Mouse (Mus musculus): ENCODE measurements around the gene Aplp2.

Gene Aplp2

GRCm38 (mm10) chr9:31225808-31226207, 14.2 kb upstream of the Aplp2 start:
- DNase-seq (ENCODE audit: low spot score in 2 of 2) = peak in 1 of 2 experiments; percentile 44

GRCm38 (mm10) chr9:31223475-31223874, 11.9 kb upstream of the Aplp2 start:
- DNase-seq (ENCODE audit: low spot score in 2 of 2) = no peak

DNA sequence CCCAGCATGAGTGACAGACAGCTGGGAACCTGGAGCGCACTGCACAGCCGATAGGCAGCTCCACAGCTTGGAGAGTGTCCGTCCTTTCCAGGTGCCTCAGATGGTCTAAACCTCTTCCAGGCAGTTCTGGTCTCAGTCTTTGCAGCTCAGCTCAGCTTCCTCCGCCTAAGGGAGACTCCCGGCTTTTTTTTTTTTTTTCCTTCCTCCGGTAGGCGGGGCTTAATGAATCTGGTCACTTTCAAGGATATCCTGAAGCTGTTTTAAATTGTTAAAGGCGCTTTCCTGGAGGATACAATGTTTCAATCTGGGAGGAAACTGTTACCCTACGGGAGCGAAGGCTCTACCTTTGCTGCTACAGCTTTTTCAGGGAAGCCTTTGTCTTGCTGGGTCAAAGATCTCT, 9.6 kb upstream of the Aplp2 start:
- DNase-seq (ENCODE audit: low spot score in 2 of 2) = no peak

DNA sequence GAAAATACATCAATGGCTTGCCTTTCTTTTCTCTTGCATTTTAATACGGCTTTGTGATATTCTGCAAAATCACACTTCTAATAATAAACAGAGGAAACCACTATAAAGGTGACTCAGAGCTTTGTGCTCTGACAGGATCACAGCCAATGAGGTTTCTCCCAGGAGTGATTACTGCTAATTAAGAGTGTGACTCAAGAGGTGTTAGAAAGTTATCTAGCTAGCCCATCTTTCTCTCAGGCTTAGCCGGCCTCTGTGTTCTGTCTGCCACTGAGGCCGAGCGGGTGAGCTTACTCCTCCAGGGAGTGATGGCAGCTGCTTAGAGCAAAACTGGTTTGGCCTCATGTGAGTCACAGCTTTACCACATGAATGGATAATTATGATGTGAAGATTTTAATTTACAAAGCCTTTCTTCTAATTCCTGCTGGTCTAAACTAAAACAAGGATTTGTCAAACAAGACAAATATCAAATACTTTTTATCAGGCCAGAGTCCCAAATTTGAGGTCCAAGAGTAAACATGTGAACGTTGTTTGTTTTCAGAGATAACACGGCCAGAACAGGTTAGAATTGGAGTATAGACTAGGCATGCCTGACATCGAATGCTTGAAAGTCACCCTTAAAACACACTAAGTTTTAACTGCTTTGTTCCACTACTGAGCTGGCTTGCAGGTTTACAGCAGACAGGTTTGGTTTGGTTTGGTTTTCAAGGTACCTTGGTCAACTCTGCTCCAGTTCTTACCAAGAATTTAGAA, 6.2 kb upstream of the Aplp2 start:
- no peak for DNase-seq (ENCODE audit: low spot score in 2 of 2)

DNA sequence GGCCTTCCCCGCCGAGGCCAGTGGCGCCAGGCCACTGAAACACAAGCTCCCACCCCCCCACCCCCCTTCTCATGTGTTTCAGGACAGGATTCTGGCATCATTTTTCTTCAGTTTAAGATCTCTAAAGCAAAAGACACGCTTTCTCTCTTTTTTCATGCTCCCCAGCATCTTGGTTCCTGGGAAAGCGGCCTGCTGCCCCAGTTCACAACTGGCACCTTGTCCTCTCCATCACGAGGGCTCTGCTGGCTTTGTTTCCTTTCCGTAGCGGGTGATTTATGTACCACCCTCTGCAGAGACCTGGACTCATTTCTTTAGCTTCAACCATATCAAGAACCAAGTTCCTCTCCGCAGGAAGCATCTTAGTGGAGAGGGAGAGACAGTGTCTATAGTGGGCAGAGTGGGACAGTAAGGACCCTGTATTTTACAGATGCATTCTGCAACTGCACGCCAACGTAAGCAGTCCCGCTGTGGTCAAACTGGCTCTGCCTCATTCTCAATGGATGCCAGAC, 939 bp upstream of the Aplp2 start:
- peak in 1 of 2 experiments; percentile 40 for DNase-seq (ENCODE audit: low spot score in 2 of 2)

DNA sequence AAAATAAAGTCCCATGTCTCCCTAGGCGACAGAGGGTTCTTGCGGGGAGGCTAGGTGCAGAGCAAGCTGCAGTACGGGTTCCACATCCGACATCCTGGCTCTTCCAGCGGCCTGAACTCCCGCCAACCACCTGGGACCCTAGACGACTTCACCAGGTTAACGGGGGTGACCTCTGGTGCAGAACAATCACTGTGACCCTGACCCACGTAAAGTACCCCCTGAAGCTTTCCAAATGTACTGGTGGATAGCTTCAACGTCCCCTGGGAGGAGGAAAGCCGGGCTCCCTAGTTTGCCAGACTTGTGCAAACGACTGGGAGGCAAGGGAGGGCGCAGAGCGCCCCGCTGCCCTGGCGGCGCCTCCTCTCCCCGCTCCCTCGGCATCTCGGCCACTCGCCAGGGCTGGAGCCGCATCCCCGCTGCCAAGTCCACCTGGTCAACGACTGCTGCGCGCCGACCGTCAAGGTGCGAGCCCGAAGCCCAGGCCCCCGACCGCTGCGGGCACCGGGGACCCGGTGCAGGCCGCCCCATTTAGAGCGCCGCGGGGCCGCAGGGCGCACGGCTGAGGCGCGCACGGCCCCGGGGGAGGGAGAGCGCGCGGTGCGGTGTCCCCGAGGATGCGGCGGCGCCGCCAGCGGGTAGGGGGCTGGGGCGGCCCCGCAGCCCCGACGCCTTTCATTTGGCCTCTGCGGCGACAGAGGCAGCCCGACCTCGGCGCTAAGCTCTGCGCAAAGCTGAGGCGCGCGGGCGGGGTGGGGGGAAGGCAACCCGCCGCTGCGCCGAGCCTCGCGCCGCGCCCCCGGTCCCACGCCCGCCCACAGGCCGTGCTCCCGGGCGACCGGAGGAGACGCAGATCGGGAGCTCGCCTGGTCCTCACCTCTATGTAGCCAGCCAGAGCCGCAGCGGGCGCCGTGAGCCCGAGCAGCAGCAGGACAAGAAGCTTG, 596 bp downstream of the Aplp2 start:
- no peak for DNase-seq (ENCODE audit: low spot score in 2 of 2)

GRCm38 (mm10) chr9:31210163-31210562, 1.5 kb downstream of the Aplp2 start:
- no peak for DNase-seq (ENCODE audit: low spot score in 2 of 2)

GRCm38 (mm10) chr9:31209502-31209901, 2.1 kb downstream of the Aplp2 start:
- DNase-seq (ENCODE audit: low spot score in 2 of 2) = no peak

GRCm38 (mm10) chr9:31207732-31208131, 3.9 kb downstream of the Aplp2 start:
- DNase-seq (ENCODE audit: low spot score in 2 of 2) = no peak

GRCm38 (mm10) chr9:31204722-31205121, 6.9 kb downstream of the Aplp2 start:
- no peak for DNase-seq (ENCODE audit: low spot score in 2 of 2)

DNA sequence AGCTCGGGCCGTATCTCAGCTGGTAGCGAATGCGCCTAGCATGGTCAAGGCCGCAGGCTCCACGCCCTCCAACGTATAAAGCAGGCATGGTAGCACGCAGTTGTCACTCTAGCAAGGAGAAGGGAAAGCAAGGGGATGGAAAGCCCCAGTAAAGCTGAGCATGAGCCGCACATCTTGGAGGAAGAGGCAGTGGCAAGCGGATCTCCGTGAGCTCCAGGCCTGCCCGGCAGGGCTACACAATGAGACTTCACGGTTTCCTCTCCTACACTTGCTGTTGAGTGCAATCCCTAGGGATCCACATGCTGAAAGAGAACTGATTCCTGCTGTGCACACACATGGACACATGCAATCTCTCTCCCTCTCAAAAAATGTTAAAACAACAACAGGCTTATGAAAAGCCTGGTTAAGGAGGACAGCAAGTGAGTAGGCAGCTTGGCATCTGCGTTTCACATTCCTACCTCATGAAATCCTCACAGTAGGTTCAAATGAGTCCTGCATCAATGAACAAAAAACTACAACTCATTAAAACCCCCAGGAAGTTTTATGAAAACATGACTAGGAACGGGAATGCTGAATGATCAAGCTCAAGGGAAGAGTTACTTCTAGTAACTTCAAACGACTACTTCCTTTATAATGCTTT, 7.9 kb downstream of the Aplp2 start:
- DNase-seq (ENCODE audit: low spot score in 2 of 2) = no peak

DNA sequence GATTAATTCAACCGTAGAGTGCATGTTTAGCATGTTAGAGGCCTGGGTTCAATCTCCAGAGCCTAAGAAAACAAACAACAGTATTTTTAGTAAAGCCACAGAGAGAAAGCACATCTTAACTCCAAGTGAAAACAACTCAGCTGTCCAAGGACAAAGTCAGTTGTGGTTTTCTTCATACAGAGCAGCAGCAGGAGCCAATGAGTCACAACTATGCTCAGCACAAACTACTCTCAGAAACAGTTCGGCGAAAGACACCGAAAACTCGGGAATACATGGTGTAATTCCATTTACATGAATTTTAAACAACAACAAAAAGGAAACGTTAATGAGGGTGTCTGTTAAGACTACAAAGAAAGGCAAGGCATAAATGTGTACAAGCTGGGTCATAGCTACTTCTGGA, 8.5 kb downstream of the Aplp2 start:
- DNase-seq (ENCODE audit: low spot score in 2 of 2) = no peak

GRCm38 (mm10) chr9:31198614-31199013, 13.0 kb downstream of the Aplp2 start:
- DNase-seq (ENCODE audit: low spot score in 2 of 2) = no peak

DNA sequence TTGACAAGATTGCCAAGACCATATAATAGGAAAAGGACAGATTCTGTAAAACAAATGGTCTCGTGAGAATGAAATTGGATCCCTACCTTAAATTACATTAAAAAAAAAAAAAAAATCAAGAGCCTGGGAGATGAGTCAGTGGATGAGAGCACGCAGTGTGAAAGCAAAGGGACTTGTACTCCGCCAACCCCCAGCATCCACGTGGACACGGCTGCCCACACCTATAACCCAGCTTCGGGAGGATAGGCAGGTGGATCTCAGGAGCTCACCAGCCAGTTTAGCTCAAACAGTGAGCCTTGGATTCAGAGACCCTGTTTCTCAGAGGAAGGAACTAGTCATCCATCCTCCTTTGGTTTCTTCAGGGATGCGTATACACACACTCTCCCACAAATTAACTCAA, 13.8 kb downstream of the Aplp2 start:
- DNase-seq (ENCODE audit: low spot score in 2 of 2) = no peak

GRCm38 (mm10) chr9:31196742-31197141, 14.9 kb downstream of the Aplp2 start:
- DNase-seq (ENCODE audit: low spot score in 2 of 2) = no peak

DNA sequence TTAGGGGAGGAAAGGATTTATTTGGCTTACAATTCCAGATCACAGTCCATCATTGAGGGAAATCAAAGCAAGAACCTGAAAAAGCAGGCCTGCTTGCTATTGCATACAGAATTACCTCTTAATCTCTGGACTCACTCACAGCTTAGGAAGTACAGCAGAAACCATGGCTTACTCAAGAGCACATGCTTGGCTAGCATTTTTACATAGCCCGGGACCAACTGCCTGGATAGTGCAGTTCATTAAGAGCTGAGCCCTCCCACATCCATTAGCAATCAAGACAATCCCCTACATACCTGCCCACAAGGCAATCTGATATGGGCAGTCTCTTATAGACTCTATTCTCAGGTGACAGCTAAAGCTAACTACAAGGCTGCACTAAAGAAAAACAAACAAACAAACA, 16.0 kb downstream of the Aplp2 start:
- DNase-seq (ENCODE audit: low spot score in 2 of 2) = no peak

- no peak for DNase-seq (ENCODE audit: low spot score in 2 of 2)
Measured at GRCm38 (mm10) chr9:31192378-31192777, 19.2 kb downstream of the Aplp2 start.

DNA sequence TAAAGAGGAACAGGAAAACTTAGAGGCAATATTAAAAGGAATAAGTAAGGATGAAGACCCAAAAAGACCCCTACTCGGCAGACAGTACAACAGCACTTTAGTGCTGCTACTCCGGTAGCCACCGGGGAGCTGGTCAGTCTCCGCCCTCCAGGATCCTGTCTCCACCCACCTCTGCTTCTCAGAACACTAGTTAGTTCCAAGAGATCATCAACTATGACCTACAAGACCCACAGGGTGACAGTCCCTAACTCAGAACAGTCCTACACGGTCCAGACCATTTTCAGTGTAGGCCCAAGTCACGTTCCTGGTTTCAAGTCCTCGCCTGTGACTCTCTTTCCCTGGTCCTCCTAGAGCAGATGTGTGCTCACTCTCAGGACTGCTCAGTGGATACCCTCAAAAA, 20.1 kb downstream of the Aplp2 start:
- no peak for DNase-seq (ENCODE audit: low spot score in 2 of 2)

- no peak for DNase-seq (ENCODE audit: low spot score in 2 of 2)
Measured at GRCm38 (mm10) chr9:31189194-31189593, 22.4 kb downstream of the Aplp2 start.

DNA sequence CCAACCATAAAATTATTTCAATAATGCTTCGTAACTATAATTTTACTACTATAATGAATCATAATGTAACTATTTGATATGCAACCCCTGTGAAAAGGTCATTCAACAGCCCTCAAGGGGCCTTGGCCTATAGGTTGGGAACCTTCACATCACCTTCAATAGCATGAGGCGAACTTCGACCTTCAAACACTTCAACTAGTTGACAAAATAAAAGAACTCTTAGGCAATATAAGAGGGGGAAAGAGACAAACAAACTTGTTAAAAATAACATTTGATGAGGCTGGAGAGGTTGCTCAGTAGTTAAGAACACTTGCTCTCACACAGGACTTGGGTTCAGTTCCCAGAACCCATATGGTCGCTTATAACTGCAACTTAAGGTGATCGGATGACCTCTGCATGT, 27.2 kb downstream of the Aplp2 start:
- DNase-seq (ENCODE audit: low spot score in 2 of 2) = no peak

DNA sequence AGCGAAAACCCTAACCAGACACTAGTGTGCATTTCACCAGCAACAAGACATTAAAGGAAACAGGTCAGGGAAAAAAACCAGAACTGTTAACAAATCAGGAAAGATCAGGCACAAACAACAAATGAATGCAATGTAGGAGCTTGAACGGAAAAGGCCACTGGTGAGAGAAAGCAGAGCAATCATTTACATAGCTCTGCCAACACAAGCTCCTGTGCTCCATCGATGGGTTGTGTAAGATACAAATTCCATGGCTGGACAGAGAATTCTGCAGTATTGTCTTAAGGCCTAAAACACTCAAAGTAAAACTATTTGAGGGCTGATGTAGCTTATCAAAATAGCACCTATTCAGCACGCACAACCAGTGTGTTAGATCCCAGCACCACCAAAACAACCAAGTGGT, 28.6 kb downstream of the Aplp2 start:
- DNase-seq (ENCODE audit: low spot score in 2 of 2) = no peak

Data from left cerebral cortex, adult 9 months (tissue).